Mouse (Mus musculus): ENCODE measurements around the gene Slco4c1.

Slco4c1 gene

DNA sequence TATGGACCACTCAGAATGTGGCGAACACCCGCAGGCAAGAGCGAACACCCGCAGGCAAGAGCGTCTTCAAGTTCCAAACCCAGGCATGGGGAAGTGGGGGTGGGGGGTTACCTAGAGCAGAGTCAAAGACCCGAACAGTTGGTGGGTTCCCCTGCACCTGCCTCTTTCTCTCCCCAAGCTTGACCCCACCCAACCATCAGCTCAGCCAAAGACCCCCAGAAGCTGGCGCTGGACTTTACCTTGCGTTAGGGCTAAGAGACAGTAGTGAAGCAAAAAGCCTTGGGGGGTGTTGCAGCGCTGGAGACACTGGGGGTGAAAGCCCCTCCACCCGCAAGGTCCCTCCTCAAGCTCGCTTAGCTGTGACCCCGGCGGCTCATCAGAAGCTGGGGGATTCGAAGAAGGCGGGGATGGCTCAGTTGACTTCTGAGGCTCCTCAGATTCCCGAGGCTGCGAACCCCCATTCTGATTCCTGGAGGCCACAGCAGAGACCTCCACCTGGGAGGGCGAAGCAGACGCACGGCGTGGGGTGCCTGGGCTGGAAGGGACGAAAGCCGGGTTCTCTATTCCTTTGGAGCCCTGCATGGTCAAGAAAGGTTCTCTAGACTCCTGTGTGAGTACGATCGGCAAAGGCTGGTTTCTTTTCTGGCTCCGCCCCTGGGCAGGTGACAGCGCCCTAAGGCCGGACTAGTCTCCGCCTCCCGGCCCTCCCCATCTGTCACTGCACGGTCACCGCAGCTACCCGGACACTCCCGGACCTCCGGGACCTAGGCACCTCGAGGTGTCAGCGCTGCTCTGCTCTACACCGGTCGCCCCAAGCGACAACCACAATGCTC lies at the start of gene Slco4c1:
Slco4c1 (minus strand) TSS at position 644 of the 833 bp plus-strand sequence.
- in situ Hi-C loops (cut with MboI, MseI) = loop anchor here in 1 of 2 experiments (25.0 kb wide), 1 partner anchor 391 kb away; no protein-coding TSS in a partner anchor

GRCm38 (mm10) chr1:96917333-96917732 lies 45.4 kb upstream of the Slco4c1 start:
- in situ Hi-C loops (cut with MboI, MseI) = no loop called here

GRCm38 (mm10) chr1:96883788-96884187 lies 11.8 kb upstream of the Slco4c1 start:
- in situ Hi-C loops (cut with MboI, MseI) = no loop called here

GRCm38 (mm10) chr1:96878572-96878971 lies 6.6 kb upstream of the Slco4c1 start:
- in situ Hi-C loops (cut with MboI, MseI) = no loop called here

- in situ Hi-C loops (cut with MboI, MseI) = no loop called here
These were observed 4.1 kb upstream of the Slco4c1 start for GRCm38 (mm10) chr1:96876076-96876475.

- in situ Hi-C loops (cut with MboI, MseI) = loop anchor here in 1 of 2 experiments (25.0 kb wide), 1 partner anchor 388 kb away; no protein-coding TSS in a partner anchor
These were observed 2.7 kb upstream of the Slco4c1 start for GRCm38 (mm10) chr1:96874636-96875035.

DNA sequence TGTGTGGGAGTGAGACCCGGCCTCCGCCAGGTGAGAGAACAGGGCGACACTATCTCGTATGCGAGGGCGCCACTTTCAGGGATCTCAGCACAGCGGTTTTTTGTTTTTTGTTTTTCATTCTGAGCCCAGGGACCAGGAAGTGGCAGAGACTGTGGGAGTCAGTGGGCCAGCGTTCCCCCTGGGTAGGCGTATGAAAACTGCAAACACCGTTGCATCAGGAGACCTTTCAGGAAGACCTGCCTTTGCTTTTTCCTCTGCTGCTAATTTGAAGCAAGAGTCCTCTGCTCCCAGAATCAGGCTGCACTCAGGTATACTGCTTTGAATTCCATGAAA lies 356 bp upstream of the Slco4c1 start:
- in situ Hi-C loops (cut with MboI, MseI) = loop anchor here in 1 of 2 experiments (25.0 kb wide), 1 partner anchor 390 kb away; no protein-coding TSS in a partner anchor

GRCm38 (mm10) chr1:96870764-96871307 lies 1.1 kb downstream of the Slco4c1 start:
- in situ Hi-C loops (cut with MboI, MseI) = loop anchor here in 1 of 2 experiments (25.0 kb wide), 1 partner anchor 391 kb away; no protein-coding TSS in a partner anchor

DNA sequence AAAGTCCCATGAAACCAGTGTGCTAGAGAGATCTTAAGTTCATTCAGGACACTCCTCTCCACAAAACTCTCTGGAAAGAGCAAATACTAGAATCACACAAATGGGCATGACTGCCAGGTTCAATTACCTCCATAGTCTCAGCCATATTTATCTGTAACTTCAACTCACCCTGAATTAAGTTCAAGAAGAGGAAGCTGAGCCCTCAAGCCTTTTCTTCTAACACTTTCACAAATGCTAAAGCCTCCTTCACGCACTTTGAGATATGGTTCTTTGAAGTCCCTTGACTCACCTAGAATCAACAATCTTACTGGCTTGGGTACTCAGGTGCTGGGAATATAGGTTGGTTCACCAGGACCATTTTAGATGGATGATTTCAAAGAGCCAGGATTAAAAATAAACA lies 3.2 kb downstream of the Slco4c1 start:
- in situ Hi-C loops (cut with MboI, MseI) = loop anchor here in 1 of 2 experiments (25.0 kb wide), 1 partner anchor 394 kb away; no protein-coding TSS in a partner anchor

- in situ Hi-C loops (cut with MboI, MseI) = loop anchor here in 1 of 2 experiments (25.0 kb wide), 1 partner anchor 396 kb away; no protein-coding TSS in a partner anchor
These were observed 6.0 kb downstream of the Slco4c1 start for GRCm38 (mm10) chr1:96866002-96866401.

DNA sequence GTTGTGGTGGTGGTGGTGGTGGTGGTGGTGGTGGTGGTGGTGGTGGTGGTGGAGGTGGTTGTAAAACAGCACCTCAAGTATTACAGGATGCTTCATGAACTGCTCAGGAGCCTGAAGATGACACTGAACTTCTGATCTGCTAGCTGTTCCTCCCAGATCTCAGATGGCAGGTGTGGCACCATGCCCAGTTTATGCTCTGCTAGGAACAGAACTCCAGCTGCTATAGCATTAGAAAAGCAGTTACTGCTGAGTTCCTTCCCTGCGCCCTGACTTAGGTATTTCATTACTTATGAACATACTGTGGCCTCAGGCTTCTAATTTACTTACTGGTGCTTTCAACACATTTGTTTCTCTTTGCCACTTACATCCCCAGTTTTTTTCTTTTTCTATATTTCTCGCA lies 7.9 kb downstream of the Slco4c1 start:
- in situ Hi-C loops (cut with MboI, MseI) = loop anchor here in 1 of 2 experiments (25.0 kb wide), 1 partner anchor 398 kb away; no protein-coding TSS in a partner anchor

- in situ Hi-C loops (cut with MboI, MseI) = loop anchor here in 1 of 2 experiments (25.0 kb wide), 1 partner anchor 402 kb away; no protein-coding TSS in a partner anchor
These were observed 11.8 kb downstream of the Slco4c1 start for GRCm38 (mm10) chr1:96859995-96860684.

DNA sequence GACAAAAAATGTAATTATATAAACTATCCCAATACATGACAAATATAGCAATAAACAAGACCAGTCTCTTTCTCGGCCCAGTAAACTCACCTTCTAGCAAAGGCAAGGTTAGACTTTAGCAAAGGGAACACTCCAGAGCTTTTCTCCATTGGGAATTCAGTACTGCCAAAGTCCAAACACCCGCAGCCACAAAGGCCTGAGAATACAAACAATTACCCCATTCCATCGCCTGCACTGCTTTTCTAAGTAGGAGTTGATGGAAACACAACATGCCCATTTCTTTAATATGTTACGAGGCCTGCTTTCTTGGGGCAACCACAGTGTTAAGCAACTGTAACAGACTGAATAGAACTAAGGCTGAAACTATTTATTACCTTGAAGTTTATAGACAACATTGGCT lies 18.4 kb downstream of the Slco4c1 start:
- in situ Hi-C loops (cut with MboI, MseI) = loop anchor here in 1 of 2 experiments (25.0 kb wide), 1 partner anchor 409 kb away; no protein-coding TSS in a partner anchor

- in situ Hi-C loops (cut with MboI, MseI) = loop anchor here (5.0 kb wide), 1 partner anchor 838 kb away; no protein-coding TSS in a partner anchor
These were observed 22.9 kb downstream of the Slco4c1 start for GRCm38 (mm10) chr1:96849101-96849500.

DNA sequence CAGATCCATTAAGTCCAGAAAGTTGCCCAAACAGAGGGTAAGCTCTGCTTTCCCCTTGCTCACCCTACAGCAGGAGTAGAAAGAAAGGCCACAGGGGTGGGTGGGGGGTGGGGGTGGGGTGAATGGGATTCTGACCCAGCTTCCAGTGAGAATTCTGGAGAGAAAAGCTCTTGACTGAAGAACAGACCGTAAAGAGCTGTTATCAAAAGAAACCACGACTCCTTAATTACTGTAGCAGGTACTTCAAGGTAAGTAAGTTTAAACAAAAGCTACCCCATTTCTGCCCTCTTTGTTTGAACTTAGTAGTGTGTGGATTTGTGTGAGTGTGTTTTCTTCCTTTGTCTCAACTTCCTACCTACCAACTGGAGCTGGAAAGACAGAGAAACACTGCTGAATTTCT lies 23.4 kb downstream of the Slco4c1 start:
- in situ Hi-C loops (cut with MboI, MseI) = loop anchor here (5.0 kb wide), 1 partner anchor 839 kb away; no protein-coding TSS in a partner anchor

DNA sequence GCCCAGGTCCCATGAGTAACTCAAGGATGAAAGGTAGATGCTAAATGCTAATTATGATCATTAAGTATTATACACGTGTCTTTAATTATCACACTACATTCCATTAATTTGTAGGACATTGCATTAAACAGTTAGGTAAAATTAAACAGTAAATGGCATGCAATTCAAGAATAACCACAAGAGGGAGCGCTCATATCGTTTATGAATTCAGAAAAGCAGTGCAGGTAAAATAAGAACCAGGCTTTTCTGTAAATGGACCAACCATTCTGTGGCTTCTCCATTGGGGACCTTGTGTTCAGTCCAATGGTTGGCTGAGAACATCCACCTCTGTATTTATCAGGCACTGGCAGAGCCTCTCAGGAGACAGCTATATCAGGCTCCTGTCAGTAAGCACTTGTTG lies 25.2 kb downstream of the Slco4c1 start:
- in situ Hi-C loops (cut with MboI, MseI) = loop anchor here (5.0 kb wide), 1 partner anchor 841 kb away; no protein-coding TSS in a partner anchor

GRCm38 (mm10) chr1:96805287-96805727 lies 66.7 kb downstream of the Slco4c1 start:
- in situ Hi-C loops (cut with MboI, MseI) = loop anchor here in 1 of 2 experiments (10.0 kb wide), 1 partner anchor 391 kb away; no protein-coding TSS in a partner anchor

GRCm38 (mm10) chr1:96801595-96801994 lies 70.4 kb downstream of the Slco4c1 start:
- in situ Hi-C loops (cut with MboI, MseI) = loop anchor here in 1 of 2 experiments (10.0 kb wide), 1 partner anchor 387 kb away; no protein-coding TSS in a partner anchor

DNA sequence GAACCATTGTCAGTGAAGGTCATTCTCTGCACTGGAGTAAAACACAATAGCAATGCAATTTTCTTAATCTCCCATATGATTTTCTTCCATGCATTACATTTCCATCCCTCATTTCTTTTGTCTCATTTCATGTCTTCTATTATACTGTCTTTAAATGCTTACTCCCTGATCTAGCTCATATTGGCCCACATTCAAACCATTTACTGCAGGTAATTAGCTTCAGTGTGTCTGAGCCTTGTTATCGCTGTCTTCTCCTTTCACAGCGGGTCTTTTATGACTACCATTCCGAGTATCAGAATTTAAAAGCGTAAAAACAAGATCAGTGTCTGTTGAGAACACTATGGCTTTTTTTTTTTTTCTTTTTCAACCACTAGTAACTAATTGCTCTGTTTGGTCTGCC lies 77.3 kb downstream of the Slco4c1 start:
- in situ Hi-C loops (cut with MboI, MseI) = no loop called here

GRCm38 (mm10) chr1:96794290-96794689 lies 77.7 kb downstream of the Slco4c1 start:
- in situ Hi-C loops (cut with MboI, MseI) = no loop called here

GRCm38 (mm10) chr1:96789268-96789667 lies 82.7 kb downstream of the Slco4c1 start:
- in situ Hi-C loops (cut with MboI, MseI) = no loop called here
